Mouse (Mus musculus) brain, embryonic 14.5 days (tissue): ENCODE results near the gene Phtf1. TPM values are rescaled to one million over a fixed set of nuclear protein-coding genes. Genes with fewer than 3 reads are reported as not detected.

Experiments
- DNase-seq: peaks from one replicate; pipeline ENCODE4 v3.0.0-alpha.2; 2011; ENCODE audit warnings: low read depth
- CTCF ChIP-seq: fragments of 200-500 bp; IDR thresholded peaks from 2 replicates; pipeline ENCODE4 v1.5.1; 2012; ENCODE audit warnings: inconsistent platforms, mild to moderate bottlenecking, moderate library complexity, borderline replicate concordance; ENCODE audit not compliant: insufficient read depth, insufficient read length; ENCODE audit errors: extremely low read depth
- POLR2A ChIP-seq: fragments of 200-500 bp; IDR thresholded peaks from 2 replicates; pipeline ENCODE4 v1.6.1; 2012; ENCODE audit warnings: mild to moderate bottlenecking, inconsistent platforms, borderline replicate concordance; ENCODE audit not compliant: poor library complexity, insufficient read depth, insufficient read length, severe bottlenecking; ENCODE audit errors: extremely low read depth
- polyA plus RNA-seq: library from polyadenylated mRNA; depleted of rRNA; stranded (reverse); fragments of >200 nt; gene quantifications from 2 replicates; pipeline ENCODE4 v1.2.3, GENCODE M21; 2012; rRNA removed

Phtf1 gene
- polyA plus RNA-seq, result 21.2 and 25.6 TPM in 2 replicates

DNA sequence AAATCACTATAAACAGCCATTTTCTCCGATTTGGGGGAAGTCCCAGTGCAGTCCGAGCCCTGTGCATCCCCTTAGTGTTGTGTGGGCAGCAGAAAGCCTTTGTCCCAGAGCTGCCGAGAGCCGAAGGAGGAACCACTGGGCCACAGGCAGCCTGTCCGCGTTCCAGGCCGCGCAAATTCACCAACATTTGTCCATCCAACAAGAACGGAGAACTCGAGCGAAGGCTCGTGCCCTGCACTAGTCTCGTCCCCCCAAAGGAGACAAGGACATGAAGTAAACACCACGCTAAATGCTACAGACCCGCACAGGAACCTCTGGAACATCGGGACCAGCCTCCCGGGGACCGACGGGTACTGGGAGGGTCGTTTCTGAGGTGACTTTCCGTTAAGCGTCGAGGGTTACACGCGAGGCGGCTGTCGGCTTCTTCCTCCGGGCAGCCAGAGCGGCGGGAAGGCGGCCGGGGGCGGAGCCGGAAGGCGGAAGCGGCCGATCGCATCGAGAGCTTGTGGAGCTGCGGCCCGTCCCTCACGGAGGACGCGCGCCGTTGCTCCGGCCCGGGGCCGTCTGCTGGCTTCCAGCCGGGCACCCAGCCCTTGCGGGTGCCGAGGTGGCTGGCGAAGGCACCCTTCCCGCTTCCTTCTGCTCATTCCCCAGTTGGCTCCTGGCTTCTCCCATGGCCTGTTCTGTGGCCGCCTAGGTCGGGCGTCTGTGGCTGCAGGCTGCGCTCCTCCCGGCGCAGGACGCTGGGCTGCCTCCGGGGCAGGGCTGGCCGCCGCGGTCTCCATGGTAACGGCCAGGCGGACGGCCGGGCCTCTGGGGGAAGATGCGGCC, at the start of gene Phtf1:
Gene Phtf1, plus strand, starts transcription at position 250 of the 831 bp plus-strand sequence.
- peak; percentile 94 for DNase-seq
- TF ChIP-seq CTCF (no peak), POLR2A (peak; percentile 83)

DNA sequence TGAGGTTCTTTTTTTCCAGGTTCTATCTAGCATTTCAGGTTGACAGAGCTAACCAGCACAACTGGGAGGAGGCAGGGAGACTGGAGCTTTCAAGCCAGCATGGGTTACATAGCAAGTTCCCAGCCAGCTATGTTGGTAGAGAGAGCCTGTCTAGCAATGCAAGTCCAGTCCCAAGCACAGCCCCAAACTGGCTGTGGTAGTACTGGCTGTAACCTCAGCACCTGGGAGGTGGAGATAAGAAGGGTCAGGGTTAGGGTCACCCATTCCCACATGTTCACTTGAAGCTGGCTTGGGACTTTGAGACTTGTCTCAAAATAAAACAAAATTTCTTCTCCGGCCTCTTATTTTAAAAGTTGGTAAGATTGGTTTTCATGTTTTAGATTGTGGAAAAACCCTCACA, 47.8 kb upstream of the Phtf1 start:
- TF ChIP-seq POLR2A, result no peak
- no peak for TF ChIP-seq CTCF
- no peak for DNase-seq

DNA sequence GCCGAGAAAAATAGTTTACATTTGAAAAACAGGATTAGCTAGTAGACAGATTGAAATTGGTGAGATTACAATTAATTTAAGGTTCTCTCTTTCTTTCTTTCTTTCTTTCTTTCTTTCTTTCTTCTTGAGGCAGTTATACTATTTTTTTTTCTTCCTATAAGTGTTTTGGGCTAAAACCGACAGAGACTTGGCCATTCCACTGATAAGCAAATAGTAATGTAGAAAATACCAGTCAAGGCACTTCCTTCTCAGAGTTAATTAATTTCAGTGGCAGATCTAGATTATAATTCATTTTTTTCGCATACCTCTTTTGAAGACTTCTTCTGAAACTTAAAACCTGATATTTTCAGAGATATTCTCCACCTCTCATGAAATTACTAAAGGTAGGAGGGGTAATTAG, 42.6 kb upstream of the Phtf1 start:
- DNase-seq, result no peak
- TF ChIP-seq POLR2A (no peak), CTCF (no peak)

DNA sequence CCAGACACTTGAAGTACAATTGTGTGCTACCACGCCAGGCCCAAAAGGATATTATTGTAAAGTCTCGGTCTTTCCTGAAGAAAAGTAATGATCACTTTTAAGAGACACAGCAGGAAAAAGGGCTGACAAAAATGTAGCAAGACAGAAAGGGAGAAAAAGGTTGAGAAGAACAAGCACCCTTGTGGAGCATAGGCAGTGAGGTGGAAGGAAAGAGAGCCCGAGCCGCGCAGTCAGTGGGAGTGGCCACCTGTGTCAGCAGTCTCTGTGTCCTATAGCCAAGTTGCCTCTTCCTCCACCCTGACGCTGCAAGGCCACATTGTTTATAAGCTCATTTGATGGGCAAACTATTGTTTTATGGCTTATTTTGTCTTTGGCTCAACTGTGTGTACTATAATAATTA, 40.4 kb upstream of the Phtf1 start:
- TF ChIP-seq POLR2A (no peak), CTCF (no peak)
- peak; percentile 21 for DNase-seq

DNA sequence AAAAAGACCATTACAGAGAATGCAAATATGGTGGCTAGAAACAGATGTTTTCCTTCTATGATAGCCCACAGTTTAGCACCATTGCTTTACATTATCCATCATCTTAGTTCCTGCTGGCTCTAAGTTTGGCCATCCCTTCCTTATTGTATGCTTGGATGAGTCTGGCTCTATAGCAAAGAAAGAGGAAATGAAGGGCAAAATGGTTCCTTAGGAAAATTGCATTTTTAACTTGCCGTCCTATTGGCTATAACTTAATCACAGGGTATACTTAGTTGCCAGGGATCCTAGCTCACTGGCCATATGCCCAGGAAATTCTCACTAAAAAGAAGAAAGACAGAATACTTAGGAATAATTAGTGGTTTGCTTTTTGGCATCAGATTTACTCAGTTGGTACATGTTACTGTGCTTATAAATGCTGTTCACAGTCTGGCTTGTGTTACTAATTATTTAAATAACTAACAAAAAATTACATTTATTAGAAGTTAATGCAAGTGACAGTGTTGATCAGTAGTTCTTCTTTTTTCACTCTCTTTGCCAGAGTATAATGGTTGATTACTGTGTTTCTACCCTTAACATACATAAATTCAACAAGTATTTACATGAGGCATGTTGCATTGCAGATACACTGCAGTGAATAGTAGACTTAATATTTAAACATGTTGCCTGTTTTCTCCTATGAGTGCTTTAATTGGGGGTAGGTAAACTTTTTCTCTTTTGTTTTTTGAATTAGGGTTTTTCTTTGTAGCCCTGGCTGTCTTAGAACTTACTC, 22.9 kb upstream of the Phtf1 start:
- TF ChIP-seq POLR2A (no peak), CTCF (no peak)
- DNase-seq, result peak; percentile 96

DNA sequence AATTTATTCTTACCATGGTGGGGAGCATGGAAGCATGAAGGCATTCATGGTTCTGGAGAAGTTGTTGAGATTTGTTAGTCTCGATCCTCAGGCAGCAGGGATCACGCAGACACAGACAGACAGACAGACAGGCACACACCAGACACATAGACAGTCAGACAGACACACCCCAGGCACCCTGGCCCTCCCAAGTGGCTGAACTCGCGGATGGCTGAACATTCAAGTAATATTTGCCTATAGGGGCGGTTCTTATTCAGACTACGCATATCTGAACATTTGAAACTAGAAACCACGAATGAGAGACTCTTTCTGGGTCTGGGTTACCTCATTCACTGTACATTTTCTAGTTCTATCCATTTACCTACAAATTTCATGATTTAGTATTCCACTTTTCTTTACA, 19.2 kb upstream of the Phtf1 start:
- TF ChIP-seq POLR2A (no peak), CTCF (no peak)
- no peak for DNase-seq

DNA sequence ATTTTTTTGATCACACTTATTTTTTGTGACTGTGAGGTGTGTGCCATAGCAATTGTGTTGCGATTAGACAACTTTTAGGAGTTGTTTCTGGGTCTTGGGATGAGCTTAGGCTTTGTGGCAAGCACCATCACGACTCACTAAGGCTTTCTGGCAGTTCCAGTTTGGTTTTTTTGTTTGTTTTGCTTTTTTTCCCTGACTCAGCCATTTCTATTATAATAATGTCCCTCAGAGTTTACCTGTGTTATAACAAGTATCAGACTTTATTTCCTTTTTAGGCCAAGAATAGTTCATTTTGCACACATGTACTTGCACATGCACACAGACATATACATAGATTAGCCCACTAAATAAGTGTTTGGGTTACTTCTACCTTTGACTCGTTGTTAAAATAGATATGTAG, 7.3 kb upstream of the Phtf1 start:
- DNase-seq, result no peak
- TF ChIP-seq POLR2A, result no peak
- no peak for TF ChIP-seq CTCF

DNA sequence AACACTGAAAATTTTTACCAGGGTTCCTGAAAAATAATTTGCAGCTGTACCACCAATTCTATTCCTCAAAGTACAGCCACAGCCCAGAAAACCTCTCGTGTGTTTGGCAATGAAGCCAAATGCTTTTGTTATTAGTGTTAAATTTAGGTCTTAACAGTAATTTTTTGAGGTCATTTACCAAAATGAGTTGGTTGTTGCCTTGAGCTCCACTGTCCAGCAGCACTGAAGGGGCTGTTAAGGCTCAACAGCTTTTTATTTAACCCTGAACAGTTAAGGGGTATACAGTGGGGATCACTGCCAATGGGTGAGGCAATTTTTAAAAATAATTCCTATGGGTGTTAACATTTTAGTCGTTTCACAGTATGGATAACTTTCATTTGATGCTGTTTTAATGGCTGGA, 679 bp upstream of the Phtf1 start:
- DNase-seq, result no peak
- TF ChIP-seq POLR2A (no peak), CTCF (no peak)

DNA sequence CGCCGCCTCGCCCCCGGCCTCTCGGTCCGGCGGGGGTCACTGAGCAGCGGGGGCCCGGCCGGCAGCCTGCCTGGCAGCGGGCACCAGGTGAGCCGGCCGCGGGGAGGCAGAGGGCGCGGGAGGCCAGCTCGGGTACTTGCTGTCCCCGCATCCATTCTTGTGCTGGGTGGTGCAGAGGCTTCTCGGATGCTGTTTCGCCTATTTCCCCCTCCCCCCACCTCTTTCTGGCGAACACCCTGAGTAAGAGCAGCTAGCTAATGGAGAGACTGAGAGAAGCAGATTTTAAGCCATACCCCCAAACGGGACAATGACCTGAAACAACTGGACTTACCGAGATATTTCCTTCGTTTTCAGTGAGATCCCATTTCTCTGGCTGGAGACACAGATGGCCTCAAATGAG, 791 bp downstream of the Phtf1 start:
- DNase-seq, result peak; percentile 89
- TF ChIP-seq POLR2A (no peak), CTCF (no peak)

DNA sequence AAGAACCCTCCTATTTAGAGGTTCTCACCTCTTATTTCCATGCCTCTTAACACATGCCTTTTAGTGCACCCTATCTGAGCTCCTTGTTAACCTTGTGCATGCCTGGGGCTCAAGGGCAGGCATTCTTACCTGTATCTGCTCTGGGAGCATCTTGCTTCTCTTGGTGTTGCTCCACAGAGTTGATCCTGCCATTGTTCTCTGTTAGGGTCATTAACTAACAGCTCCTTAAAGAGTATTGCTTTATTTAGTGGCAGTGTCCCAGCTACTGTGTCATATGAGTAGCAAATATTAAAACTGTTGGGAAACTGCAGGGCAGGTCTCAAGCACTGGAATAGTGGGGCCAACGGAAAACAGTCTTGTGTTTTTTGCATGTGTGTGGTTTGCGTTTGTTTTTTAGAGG, 3.2 kb downstream of the Phtf1 start:
- TF ChIP-seq CTCF, result no peak
- no peak for TF ChIP-seq POLR2A
- DNase-seq, result no peak

DNA sequence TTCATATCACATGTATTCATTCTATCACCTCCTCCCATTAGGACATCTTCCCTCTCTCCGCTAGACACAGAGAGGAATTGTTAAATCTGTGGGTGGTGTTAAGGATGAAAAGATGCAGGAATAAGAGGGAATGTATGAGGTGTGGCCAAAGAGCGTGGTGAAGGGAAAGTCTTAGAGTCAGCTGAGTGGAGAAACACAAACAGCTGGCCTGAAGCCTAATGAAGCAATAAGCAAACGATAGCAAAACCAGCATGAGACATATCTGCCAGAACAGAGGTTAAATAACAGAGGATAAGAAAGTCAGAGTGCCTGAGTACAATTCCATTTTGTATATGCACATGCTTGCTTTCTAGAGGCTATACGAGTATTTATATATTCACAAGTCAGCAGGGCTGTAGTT, 16.6 kb downstream of the Phtf1 start:
- TF ChIP-seq CTCF, result no peak
- no peak for TF ChIP-seq POLR2A
- no peak for DNase-seq
